Mouse (Mus musculus) heart, embryonic 16.5 days (tissue): ENCODE results near the gene Supt6. TPM values are rescaled to one million over a fixed set of nuclear protein-coding genes. Genes with fewer than 3 reads are reported as not detected.
"Not testable (repeated sequence)": the region's sequence is repeated elsewhere in the genome, so short reads cannot be mapped to it uniquely, and the experiment has no call there.

Experiments
- ATAC-seq: fragments of 200-750 bp; cut with Nextera tagmentation; replicated peaks from 2 replicates; pipeline ENCODE4 v1.8.0; 2017; ENCODE audit warnings: moderate number of reproducible peaks; ENCODE audit not compliant: insufficient read depth, low FRiP score; ENCODE audit errors: extremely low read depth
- H3K27ac ChIP-seq: fragments of 300-500 bp; sonication (generic); 2 replicates; pipeline ENCODE4 v1.5.1; 2014; ENCODE audit warnings: mild to moderate bottlenecking, low read length, control low read depth, moderate library complexity
- H3K27me3 ChIP-seq: fragments of 300-500 bp; sonication (generic); 2 replicates; pipeline ENCODE4 v1.6.1; 2014; ENCODE audit warnings: low read length, mixed read lengths; ENCODE audit not compliant: control insufficient read depth, insufficient read depth
- H3K36me3 ChIP-seq: fragments of 300-500 bp; sonication (generic); 2 replicates; pipeline ENCODE4 v1.6.1; 2014; ENCODE audit not compliant: control insufficient read depth, insufficient read depth
- H3K4me1 ChIP-seq: fragments of 300-500 bp; sonication (generic); 2 replicates; pipeline ENCODE4 v1.6.1; 2014; ENCODE audit warnings: low read length, mixed read lengths; ENCODE audit not compliant: control insufficient read depth, insufficient read depth
- H3K4me2 ChIP-seq: fragments of 300-500 bp; sonication (generic); 2 replicates; pipeline ENCODE4 v1.6.1; 2014; ENCODE audit warnings: low read depth, mild to moderate bottlenecking, control low read depth, low read length
- H3K4me3 ChIP-seq: fragments of 300-500 bp; sonication (generic); 2 replicates; pipeline ENCODE4 v1.5.1; 2014; ENCODE audit warnings: mild to moderate bottlenecking, control low read depth, low read length
- H3K9ac ChIP-seq: fragments of 300-500 bp; sonication (generic); 2 replicates; pipeline ENCODE4 v1.6.1; 2014; ENCODE audit warnings: low read length, control low read depth
- H3K9me3 ChIP-seq: fragments of 300-500 bp; sonication (generic); replicated peaks from 2 replicates; pipeline ENCODE4 v1.6.1; 2016; ENCODE audit warnings: low read length; ENCODE audit not compliant: control insufficient read depth
- WGBS: fragments of 180-500 bp; shearing (Covaris S2); extraction: QIAGEN DNeasy Blood & Tissue Kit; methylation state at CpG from one replicate; pipeline ENCODE4 v1.1.7; 2014; 5-methylcytosine and 5-hydroxymethylcytosine counted together
- polyA plus RNA-seq: library from polyadenylated mRNA; unstranded; fragments of >200 nt; fragmentation: Nextera tagmentation; extraction: Ambion mirVana; gene quantifications from 2 replicates; pipeline ENCODE4 v1.2.1, GENCODE M21; 2015

Gene Supt6
- 16.3 and 16.9 TPM in 2 replicates for polyA plus RNA-seq

DNA sequence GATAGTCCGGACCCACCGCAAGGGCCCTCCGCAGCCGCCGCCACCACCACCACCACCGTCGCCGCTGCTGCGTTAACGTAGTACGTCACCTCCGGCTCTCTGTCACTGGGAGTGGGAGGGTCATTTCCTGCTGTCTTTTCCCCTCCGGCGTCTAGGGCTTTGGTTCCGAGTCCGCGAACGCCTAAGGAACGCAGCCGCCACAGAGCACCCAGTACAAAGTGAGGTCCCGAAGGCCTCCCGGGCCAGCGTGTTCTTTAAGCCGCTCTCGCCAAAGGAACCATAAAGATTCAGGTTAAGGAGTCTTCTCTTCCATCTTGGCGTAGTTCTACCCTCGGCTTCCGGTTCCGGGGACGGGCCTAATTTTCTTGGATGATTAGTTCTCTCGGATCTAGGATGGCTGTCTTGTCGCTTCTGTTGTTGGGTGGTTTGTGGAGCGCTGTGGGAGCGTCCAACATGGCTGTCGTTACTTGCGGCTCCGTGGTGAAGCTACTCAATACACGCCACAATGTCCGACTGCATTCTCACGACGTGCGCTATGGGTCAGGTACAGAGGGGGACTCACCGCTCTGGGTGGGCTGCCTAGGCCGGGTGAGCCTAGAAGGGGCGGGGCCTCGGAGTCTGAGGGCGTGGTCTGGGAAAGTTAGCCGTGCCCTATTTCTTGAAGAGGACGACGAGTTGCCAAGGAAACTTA, at the start of gene Supt6, which contains the start of gene Sdf2:
Gene Supt6 (minus strand): TSS at position 361 of the 691 bp plus-strand sequence.
Gene Sdf2 (plus strand): TSS at position 120 of the 691 bp plus-strand sequence.
- peak within 1 kb of the TSS; percentile 98 for H3K27ac ChIP-seq
- 0 out of 2 replicates have a peak, but pooled peaks cover under 1% of the 10 kb centered on the region for H3K36me3 ChIP-seq
- peak within 1 kb of the TSS; percentile 92 for H3K9ac ChIP-seq
- peak within 1 kb of the TSS; percentile 85 for H3K4me3 ChIP-seq
- no peaks in the 10 kb centered on the region for H3K27me3 ChIP-seq
- no peaks in the 10 kb centered on the region for H3K9me3 ChIP-seq
- peak within 1 kb of the TSS; percentile 94 for H3K4me2 ChIP-seq
- ATAC-seq = peak; percentile 93
- under 1% methylated on average over 50 of the region's 50 CpGs for WGBS
- H3K4me1 ChIP-seq = peaks cover 12% of the 10 kb centered on the region

DNA sequence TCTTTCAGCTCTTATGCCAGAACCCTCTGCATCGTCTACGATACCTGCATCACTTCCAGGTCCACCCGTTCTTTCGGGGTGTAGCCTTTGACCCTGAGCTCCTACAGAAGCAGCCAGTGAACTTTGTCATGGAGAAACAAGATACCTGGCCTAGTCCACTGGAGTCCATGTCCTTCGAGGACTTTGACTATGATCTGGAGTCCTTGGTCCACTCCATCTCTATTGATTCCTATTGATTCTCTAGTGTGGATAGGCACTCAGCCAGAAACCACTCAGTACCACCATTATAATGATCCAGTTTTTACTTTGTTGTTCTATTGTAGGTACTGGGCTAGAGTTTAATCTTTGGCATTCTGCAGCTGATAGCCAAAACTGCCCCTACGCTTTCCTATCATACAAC, 48.8 kb upstream of the Supt6 start:
- no peak overlapping the region for H3K4me2 ChIP-seq
- peaks cover 12% of the 10 kb centered on the region; the same call in 1 of the 2 replicates for H3K36me3 ChIP-seq
- no peak overlapping the region for H3K9ac ChIP-seq
- no peak for ATAC-seq
- no peaks in the 10 kb centered on the region for H3K27me3 ChIP-seq
- no peak overlapping the region for H3K4me3 ChIP-seq
- no peaks in the 10 kb centered on the region for H3K9me3 ChIP-seq
- no peaks in the 10 kb centered on the region for H3K4me1 ChIP-seq
- no peak overlapping the region for H3K27ac ChIP-seq
- WGBS = 90% methylated on average over 6 of the region's 6 CpGs

DNA sequence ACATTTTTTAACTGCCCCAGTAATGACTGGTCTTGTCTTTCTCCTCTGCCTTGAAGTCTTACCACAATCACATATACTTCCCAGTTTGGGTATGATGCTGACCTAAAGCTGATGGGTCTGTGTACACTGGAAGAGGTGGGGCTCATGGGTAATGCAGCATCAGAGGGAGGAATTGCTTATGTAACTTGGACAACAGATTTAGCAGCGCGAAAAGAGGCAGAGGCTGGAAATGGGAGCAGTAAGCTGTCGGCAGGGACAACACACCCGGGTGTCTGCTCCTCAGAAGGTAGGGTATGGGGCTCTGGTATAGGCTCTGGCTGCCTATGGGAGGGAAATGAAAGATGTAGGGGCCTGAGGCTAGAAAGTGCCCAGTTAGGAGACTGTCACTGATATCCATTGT, 44.9 kb upstream of the Supt6 start, which contains the start of gene BC030499:
Gene BC030499 (plus strand): TSS at position 188 of the 400 bp plus-strand sequence.
- Histone ChIP-seq H3K36me3 (peaks cover 44% of the 10 kb centered on the region), H3K9ac (no peak within 1 kb of the TSS), H3K4me3 (no peak within 1 kb of the TSS), H3K9me3 (no peaks in the 10 kb centered on the region), H3K4me2 (no peak within 1 kb of the TSS), H3K4me1 (no peaks in the 10 kb centered on the region), H3K27me3 (no peaks in the 10 kb centered on the region), H3K27ac (no peak within 1 kb of the TSS)
- WGBS = 88% methylated on average over 4 of the region's 4 CpGs
- ATAC-seq = no peak

- Histone ChIP-seq H3K36me3 (peaks cover 58% of the 10 kb centered on the region), H3K4me1 (no peaks in the 10 kb centered on the region), H3K27me3 (no peaks in the 10 kb centered on the region), H3K4me3 (no peak overlapping the region), H3K27ac (no peak overlapping the region), H3K9me3 (no peaks in the 10 kb centered on the region), H3K9ac (no peak overlapping the region), H3K4me2 (no peak overlapping the region)
- ATAC-seq = no peak
- WGBS = 87% methylated on average over 7 of the region's 7 CpGs
Measured at GRCm38 (mm10) chr11:78289146-78289763, 43.5 kb upstream of the Supt6 start.

GRCm38 (mm10) chr11:78279586-78279985, 33.8 kb upstream of the Supt6 start:
- H3K36me3 ChIP-seq = peaks cover 74% of the 10 kb centered on the region
- H3K4me3 ChIP-seq = no peak overlapping the region
- 87% methylated on average over 4 of the region's 4 CpGs for WGBS
- no peaks in the 10 kb centered on the region for H3K4me1 ChIP-seq
- no peaks in the 10 kb centered on the region for H3K27me3 ChIP-seq
- no peak overlapping the region for H3K27ac ChIP-seq
- H3K9ac ChIP-seq = no peak overlapping the region
- no peak for ATAC-seq
- no peak overlapping the region for H3K4me2 ChIP-seq
- H3K9me3 ChIP-seq = no peaks in the 10 kb centered on the region

GRCm38 (mm10) chr11:78278853-78279252, 33.1 kb upstream of the Supt6 start:
- WGBS = 77% methylated on average over 7 of the region's 7 CpGs
- no peak; the same call in 1 of the 2 replicates for ATAC-seq
- no peak overlapping the region for H3K4me2 ChIP-seq
- no peaks in the 10 kb centered on the region for H3K4me1 ChIP-seq
- no peaks in the 10 kb centered on the region for H3K9me3 ChIP-seq
- no peaks in the 10 kb centered on the region for H3K27me3 ChIP-seq
- no peak overlapping the region for H3K27ac ChIP-seq
- peaks cover 73% of the 10 kb centered on the region for H3K36me3 ChIP-seq
- H3K9ac ChIP-seq = no peak overlapping the region
- H3K4me3 ChIP-seq = no peak overlapping the region

DNA sequence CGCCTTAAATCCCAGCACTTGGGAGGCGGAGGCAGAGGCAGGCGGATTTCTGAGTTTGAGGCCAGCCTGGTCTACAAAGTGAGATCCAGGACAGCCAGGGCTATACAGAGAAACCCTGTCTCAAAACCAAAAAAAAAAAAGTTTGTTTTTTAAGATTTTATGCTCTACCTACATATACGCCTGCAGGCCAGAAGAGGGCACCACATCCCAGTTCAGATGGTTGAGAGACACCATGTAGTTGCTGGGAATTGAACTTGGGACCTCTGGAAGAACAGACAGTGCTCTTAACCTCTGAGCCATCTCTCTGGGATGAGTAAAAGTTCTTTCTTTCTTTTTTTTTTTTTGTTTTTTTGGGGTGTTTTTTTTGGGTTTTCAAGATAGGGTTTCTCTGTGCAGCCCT, 30.4 kb upstream of the Supt6 start:
- ATAC-seq, H3K4me1 ChIP-seq, H3K4me3 ChIP-seq, H3K9me3 ChIP-seq, H3K27ac ChIP-seq, H3K27me3 ChIP-seq, H3K9ac ChIP-seq, H3K4me2 ChIP-seq: not testable (repeated sequence)
- peaks cover 83% of the 10 kb centered on the region for H3K36me3 ChIP-seq
- WGBS = 93% methylated on average over 4 of the region's 4 CpGs

DNA sequence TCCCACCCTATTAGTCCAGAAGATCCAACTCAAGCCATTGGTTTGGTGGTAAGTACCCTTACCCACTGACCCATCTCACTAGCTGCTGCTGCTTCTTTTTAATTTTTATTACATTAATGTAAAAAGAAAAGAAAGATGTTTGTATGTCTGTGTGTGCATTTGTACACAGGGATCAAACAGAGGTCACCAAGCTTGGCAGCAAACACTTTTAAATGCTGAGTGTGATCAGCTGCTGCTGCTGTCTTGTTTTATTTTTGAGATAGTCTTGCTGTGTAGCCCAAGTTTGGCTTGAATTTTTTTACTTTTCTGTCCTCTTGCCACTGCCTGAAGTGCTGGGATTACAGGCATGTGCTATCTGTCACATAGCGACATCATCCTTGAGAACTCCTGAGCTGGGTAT, 29.8 kb upstream of the Supt6 start:
- H3K4me3 ChIP-seq = no peak overlapping the region
- peaks cover 4% of the 10 kb centered on the region; the same call in 1 of the 2 replicates for H3K4me1 ChIP-seq
- no peaks in the 10 kb centered on the region for H3K9me3 ChIP-seq
- H3K27me3 ChIP-seq = no peaks in the 10 kb centered on the region
- 95% methylated on average over 1 of the region's 1 CpGs for WGBS
- no peak overlapping the region for H3K27ac ChIP-seq
- peaks cover 81% of the 10 kb centered on the region for H3K36me3 ChIP-seq
- ATAC-seq = no peak
- H3K4me2 ChIP-seq = no peak overlapping the region
- no peak overlapping the region for H3K9ac ChIP-seq

- Histone ChIP-seq H3K27ac (no peak overlapping the region), H3K36me3 (peaks cover 77% of the 10 kb centered on the region), H3K27me3 (no peaks in the 10 kb centered on the region), H3K4me3 (no peak overlapping the region), H3K4me2 (no peak overlapping the region), H3K4me1 (peaks cover 4% of the 10 kb centered on the region; the same call in 1 of the 2 replicates), H3K9ac (no peak overlapping the region; the same call in 1 of the 2 replicates), H3K9me3 (no peaks in the 10 kb centered on the region)
- ATAC-seq = no peak
- 82% methylated on average over 13 of the region's 13 CpGs for WGBS
Measured at GRCm38 (mm10) chr11:78271986-78272385, 26.2 kb upstream of the Supt6 start.
